Mouse (Mus musculus): ENCODE measurements around the gene Emx1. TPM values are rescaled to one million over a fixed set of nuclear protein-coding genes. Genes with fewer than 3 reads are reported as not detected.

Gene Emx1
- not detected for polyA plus RNA-seq (2014; fragmentation: Illumina TruSeq; extraction: RNeasy Lipid Tissue Mini Kit (QIAGEN cat#74804))

GRCm38 (mm10) chr6:85187340-85188211, at the start of gene Emx1:
Gene Emx1 (plus strand): TSS chr6:85187438.

Other genes with a start within 250 kb of the Emx1 start
- 72.3 TPM for gene Exoc6b, start 117.9 kb upstream of the Emx1 start, polyA plus RNA-seq (2014; fragmentation: Illumina TruSeq; extraction: RNeasy Lipid Tissue Mini Kit (QIAGEN cat#74804))
- gene Spr, start 49.7 kb upstream of the Emx1 start, polyA plus RNA-seq (2014; fragmentation: Illumina TruSeq; extraction: RNeasy Lipid Tissue Mini Kit (QIAGEN cat#74804)): 1.3 TPM
- gene Sfxn5, start 146.0 kb downstream of the Emx1 start, polyA plus RNA-seq (2014; fragmentation: Illumina TruSeq; extraction: RNeasy Lipid Tissue Mini Kit (QIAGEN cat#74804)): 2.4 TPM
- gene Rab11fip5, start 187.2 kb downstream of the Emx1 start, polyA plus RNA-seq (2014; fragmentation: Illumina TruSeq; extraction: RNeasy Lipid Tissue Mini Kit (QIAGEN cat#74804)): 4.6 TPM
- gene Noto, start 236.4 kb downstream of the Emx1 start, polyA plus RNA-seq (2014; fragmentation: Illumina TruSeq; extraction: RNeasy Lipid Tissue Mini Kit (QIAGEN cat#74804)): 3.3 TPM
- 2.5 TPM for gene Smyd5, start 244.6 kb downstream of the Emx1 start, polyA plus RNA-seq (2014; fragmentation: Illumina TruSeq; extraction: RNeasy Lipid Tissue Mini Kit (QIAGEN cat#74804))